23 mouse cellular contexts compared by ENCODE assay signal in the genomic region with DNA sequence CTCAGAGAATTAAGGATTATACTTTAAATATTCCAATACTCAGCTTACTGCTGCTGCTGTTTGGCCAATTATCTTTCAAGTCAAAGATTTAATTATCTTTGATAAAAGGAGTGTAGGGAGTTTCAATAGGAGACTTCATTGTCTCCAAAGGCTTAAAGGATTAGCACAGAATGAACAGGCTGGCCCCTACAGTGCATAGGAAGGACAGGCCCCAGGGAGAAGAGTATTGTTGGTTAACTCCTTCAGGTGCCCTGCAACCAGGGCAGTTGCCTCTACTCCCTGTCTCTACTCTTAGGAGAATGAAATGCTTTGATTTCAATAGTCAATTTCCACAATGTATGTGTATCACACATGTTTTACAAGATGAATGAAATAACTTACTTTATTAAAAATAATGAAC.
A peak's percentile ranks its signal among the peaks of the same experiment; 100 is the strongest.
DNase-seq lines count a peak whose midpoint lies in the region; ATAC-seq and TF ChIP-seq lines count a peak whose summit lies in the region.
"Had no signal": no experiment of that assay in that cellular context is flagged by ENCODE, and none has a peak within 500 bp of the region (broad histone marks: within the 10 kb centered on the region; RNA-seq: fewer than 3 reads in every experiment).

No protein-coding gene starts in this region.

- H3K4me3 ChIP-seq in midbrain, embryonic 11.5 days (ENCODE audit: low read depth, low read length) = no peak overlapping the region
- no peak overlapping the region for H3K4me3 ChIP-seq in midbrain, embryonic 10.5 days
- H3K4me3 ChIP-seq: embryonic facial prominence, embryonic 15.5 days; forebrain, embryonic 12.5 days; forebrain, embryonic 15.5 days; hindbrain, embryonic 12.5 days; hindbrain, embryonic 15.5 days had no signal

- H3K9ac ChIP-seq in midbrain, embryonic 11.5 days (ENCODE audit: low read length) = no peak overlapping the region
- H3K9ac ChIP-seq: embryonic facial prominence, embryonic 15.5 days; forebrain, embryonic 12.5 days; forebrain, embryonic 15.5 days; hindbrain, embryonic 12.5 days; hindbrain, embryonic 15.5 days had no signal

- no peak overlapping the region for H3K27ac ChIP-seq in midbrain, embryonic 11.5 days (ENCODE audit: low read depth, low read length)
- H3K27ac ChIP-seq in midbrain, embryonic 10.5 days (replicated peaks) = no peak overlapping the region
- H3K27ac ChIP-seq: embryonic facial prominence, embryonic 15.5 days; forebrain, embryonic 12.5 days; forebrain, embryonic 15.5 days; hindbrain, embryonic 12.5 days; hindbrain, embryonic 15.5 days had no signal

- H3K36me3 ChIP-seq in midbrain, embryonic 11.5 days (ENCODE audit: control insufficient read depth, insufficient read depth, low read length) = no peaks in the 10 kb centered on the region
- H3K36me3 ChIP-seq in midbrain, embryonic 10.5 days = no peaks in the 10 kb centered on the region
- H3K36me3 ChIP-seq: embryonic facial prominence, embryonic 15.5 days; forebrain, embryonic 12.5 days; forebrain, embryonic 15.5 days; hindbrain, embryonic 12.5 days; hindbrain, embryonic 15.5 days had no signal

- 0 out of 2 replicates have a peak, but pooled peaks cover 2% of the 10 kb centered on the region for H3K4me1 ChIP-seq in midbrain, embryonic 11.5 days (ENCODE audit: control insufficient read depth, insufficient read depth, low read length)
- peaks cover 6% of the 10 kb centered on the region for H3K4me1 ChIP-seq in midbrain, embryonic 10.5 days
- H3K4me1 ChIP-seq: embryonic facial prominence, embryonic 15.5 days; forebrain, embryonic 12.5 days; forebrain, embryonic 15.5 days; hindbrain, embryonic 12.5 days; hindbrain, embryonic 15.5 days had no signal

- peak; percentile 1 for DNase-seq in embryo, embryonic 10.5 days (ENCODE audit: low spot score)
- DNase-seq in embryo, embryonic 10 days (ENCODE audit: low spot score) = no peak
- peak; percentile 82 for DNase-seq in midbrain, embryonic 11.5 days (ENCODE audit: low spot score, missing footprints)
- DNase-seq in midbrain, embryonic 10.5 days (ENCODE audit: low spot score) = no peak
- peak; percentile 25 for DNase-seq in brain, embryonic 14.5 days (ENCODE audit: low read depth)
- DNase-seq in retina, embryonic 14.5 days (ENCODE audit: low spot score) = peak; percentile 13
- DNase-seq in right cerebral cortex, adult 2 months (ENCODE audit: low spot score in 2 of 2) = no peak
- DNase-seq in ovary, postnatal 36 days (ENCODE audit: low spot score) = no peak
- DNase-seq: adrenal gland, adult 8-10 months; adrenal gland, postnatal 25 days; cerebellum, adult 18-20 months; cerebellum, adult 9-10 months; cerebellum, postnatal 14 days; embryo, embryonic 11 days; gastrocnemius, postnatal 10 days; gastrocnemius, postnatal 36 days had no signal

- no peaks in the 10 kb centered on the region for H3K27me3 ChIP-seq in midbrain, embryonic 11.5 days (ENCODE audit: control insufficient read depth, insufficient read depth, low read length)
- H3K27me3 ChIP-seq in midbrain, embryonic 10.5 days (ENCODE audit: low read depth, poor library complexity, severe bottlenecking) = no peaks in the 10 kb centered on the region
- H3K27me3 ChIP-seq: embryonic facial prominence, embryonic 15.5 days; forebrain, embryonic 12.5 days; forebrain, embryonic 15.5 days; hindbrain, embryonic 12.5 days; hindbrain, embryonic 15.5 days had no signal

- TF ChIP-seq CTCF in brain, embryonic 14.5 days (IDR thresholded peaks at IDR 0.05; ENCODE audit: borderline replicate concordance, extremely low read depth, insufficient read depth, insufficient read length) = no peak

- H3K9me3 ChIP-seq in midbrain, embryonic 11.5 days (ENCODE audit: control insufficient read depth, low read length) = no peaks in the 10 kb centered on the region
- H3K9me3 ChIP-seq in midbrain, embryonic 10.5 days (replicated peaks) = no peaks in the 10 kb centered on the region
- H3K9me3 ChIP-seq: embryonic facial prominence, embryonic 15.5 days; forebrain, embryonic 12.5 days; forebrain, embryonic 15.5 days; hindbrain, embryonic 12.5 days; hindbrain, embryonic 15.5 days had no signal

- ATAC-seq in midbrain, embryonic 11.5 days (ENCODE audit: low FRiP score) = peak; percentile 86
- ATAC-seq: activated CD4-positive, CD25-positive, alpha-beta regulatory T cell, adult 4 months; forebrain, embryonic 15.5 days had no signal

- no peak for TF ChIP-seq POLR2A in brain, embryonic 14.5 days (IDR thresholded peaks at IDR 0.05; ENCODE audit: borderline replicate concordance, extremely low read depth, insufficient read depth, insufficient read length, poor library complexity, severe bottlenecking)

- no peak overlapping the region for H3K4me2 ChIP-seq in midbrain, embryonic 11.5 days
- H3K4me2 ChIP-seq: embryonic facial prominence, embryonic 15.5 days; forebrain, embryonic 12.5 days; forebrain, embryonic 15.5 days; heart, embryonic 11.5 days; hindbrain, embryonic 12.5 days; hindbrain, embryonic 15.5 days had no signal

Comparison
In these comparisons a context has a peak if more than half of its experiments do, and no peak if none do; other contexts are left out.
1. DNase-seq: peak in embryo, embryonic 10.5 days (single experiment), midbrain, embryonic 11.5 days (single experiment), brain, embryonic 14.5 days (single experiment) and retina, embryonic 14.5 days (single experiment); none in embryo, embryonic 10 days (single experiment), midbrain, embryonic 10.5 days (single experiment), right cerebral cortex, adult 2 months (0 of 2) and ovary, postnatal 36 days (single experiment).